Mouse (Mus musculus) hindbrain, postnatal 0 days (tissue): ENCODE measurements at regions not wholly inside any gene's neighbourhood (a gene's known extent, or its start where the extent isn't known, plus 50 kb on each side); places are given as distances from the start of the nearest gene placed in this dataset.
A peak's percentile ranks its signal among the peaks of the same experiment; 100 is the strongest.

Source experiments
- ATAC-seq: fragments of 200-750 bp; cut with Nextera tagmentation; 2 replicates; pipeline ENCODE4 v1.8.0; 2017; ENCODE audit warnings: mild to moderate bottlenecking, moderate TSS enrichment, moderate library complexity
- DNase-seq: peaks from one replicate; pipeline ENCODE4 v3.0.0-alpha.2; 2015; ENCODE audit warnings: low spot score
- H3K27ac ChIP-seq: fragments of 300-500 bp; sonication (generic); 2 replicates; pipeline ENCODE4 v1.5.1; 2014; ENCODE audit warnings: mild to moderate bottlenecking
- H3K27me3 ChIP-seq: fragments of 300-500 bp; sonication (generic); 2 replicates; pipeline ENCODE4 v1.6.1; 2014; ENCODE audit warnings: low read length, mixed read lengths; ENCODE audit not compliant: insufficient read depth
- H3K36me3 ChIP-seq: fragments of 300-500 bp; sonication (generic); 2 replicates; pipeline ENCODE4 v1.6.1; 2014; ENCODE audit warnings: low read length, mixed read lengths; ENCODE audit not compliant: insufficient read depth
- H3K4me1 ChIP-seq: fragments of 300-500 bp; sonication (generic); 2 replicates; pipeline ENCODE4 v1.6.1; 2014; ENCODE audit warnings: antibody characterized with exemption, low read length, mixed read lengths; ENCODE audit not compliant: insufficient read depth
- H3K4me2 ChIP-seq: fragments of 300-500 bp; sonication (generic); 2 replicates; pipeline ENCODE4 v1.6.1; 2014; ENCODE audit warnings: low read depth, mild to moderate bottlenecking, low read length, moderate library complexity, mixed read lengths
- H3K4me3 ChIP-seq: fragments of 300-500 bp; sonication (generic); 2 replicates; pipeline ENCODE4 v1.5.1; 2014; ENCODE audit warnings: low read length
- H3K9ac ChIP-seq: fragments of 300-500 bp; sonication (generic); replicated peaks from 2 replicates; pipeline ENCODE4 v1.6.1; 2014; ENCODE audit warnings: mild to moderate bottlenecking, low read length, moderate library complexity, mixed read lengths
- H3K9me3 ChIP-seq: fragments of 300-500 bp; sonication (generic); 2 replicates; pipeline ENCODE4 v1.6.1; 2016; ENCODE audit warnings: low read length, mixed read lengths
- CTCF ChIP-seq: IDR thresholded peaks from 2 replicates; pipeline ENCODE4 v1.5.1; 2016; ENCODE audit warnings: antibody characterized with exemption, control low read depth, low read depth
- WGBS: fragments of 180-500 bp; shearing (Covaris S2); extraction: QIAGEN DNeasy Blood & Tissue Kit; methylation state at CpG from one replicate; pipeline ENCODE4 v1.1.7; 2014; 5-methylcytosine and 5-hydroxymethylcytosine counted together

GRCm38 (mm10) chr2:93112320-93112719 is 66.4 kb upstream of the Prdm11 start:
- Histone ChIP-seq H3K36me3 (no peaks in the 10 kb centered on the region), H3K9me3 (no peaks in the 10 kb centered on the region), H3K4me2 (no peak overlapping the region), H3K9ac (no peak overlapping the region), H3K27me3 (no peaks in the 10 kb centered on the region), H3K4me3 (no peak overlapping the region), H3K27ac (no peak overlapping the region), H3K4me1 (no peaks in the 10 kb centered on the region)
- DNase-seq (no peak), ATAC-seq (no peak)
- TF ChIP-seq CTCF = no peak
- 51% methylated on average over 7 of the region's 7 CpGs for WGBS

- no peak overlapping the region for H3K9ac ChIP-seq
- DNase-seq (no peak), ATAC-seq (no peak)
- H3K27ac ChIP-seq = no peak overlapping the region
- no peaks in the 10 kb centered on the region for H3K9me3 ChIP-seq
- H3K36me3 ChIP-seq = no peaks in the 10 kb centered on the region
- H3K27me3 ChIP-seq = no peaks in the 10 kb centered on the region
- H3K4me1 ChIP-seq = no peaks in the 10 kb centered on the region
- WGBS = 81% methylated on average over 5 of the region's 5 CpGs
- H3K4me2 ChIP-seq = no peak overlapping the region
- H3K4me3 ChIP-seq = no peak overlapping the region
- TF ChIP-seq CTCF = no peak
Measured at GRCm38 (mm10) chr2:93110898-93111297, 64.9 kb upstream of the Prdm11 start.

DNA sequence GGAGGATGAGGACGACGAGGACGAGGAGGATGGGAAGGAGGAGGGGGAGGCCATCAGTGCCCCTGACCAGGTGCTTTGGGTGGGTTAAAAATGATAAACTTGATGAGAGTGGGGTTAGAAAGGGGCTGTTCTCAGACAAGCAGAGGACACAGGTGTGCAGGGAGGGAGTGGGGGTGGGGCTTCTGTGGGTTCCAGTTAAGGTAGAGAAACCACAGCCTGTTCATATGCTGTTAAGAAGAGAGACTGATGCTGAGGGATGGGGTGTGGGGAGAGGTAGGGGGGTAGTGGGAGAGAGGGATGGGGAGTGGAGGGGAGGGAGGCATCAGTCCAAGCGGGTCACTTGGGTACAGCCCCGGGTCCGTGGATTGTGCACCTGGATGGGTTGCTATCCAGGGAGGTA is 60.6 kb upstream of the Prdm11 start:
- Histone ChIP-seq H3K4me2 (no peak overlapping the region), H3K27ac (no peak overlapping the region), H3K4me1 (no peaks in the 10 kb centered on the region), H3K9me3 (no peaks in the 10 kb centered on the region), H3K9ac (no peak overlapping the region), H3K4me3 (no peak overlapping the region), H3K36me3 (no peaks in the 10 kb centered on the region), H3K27me3 (no peaks in the 10 kb centered on the region)
- no peak for ATAC-seq
- TF ChIP-seq CTCF = no peak
- 62% methylated on average over 6 of the region's 6 CpGs for WGBS
- DNase-seq = no peak

DNA sequence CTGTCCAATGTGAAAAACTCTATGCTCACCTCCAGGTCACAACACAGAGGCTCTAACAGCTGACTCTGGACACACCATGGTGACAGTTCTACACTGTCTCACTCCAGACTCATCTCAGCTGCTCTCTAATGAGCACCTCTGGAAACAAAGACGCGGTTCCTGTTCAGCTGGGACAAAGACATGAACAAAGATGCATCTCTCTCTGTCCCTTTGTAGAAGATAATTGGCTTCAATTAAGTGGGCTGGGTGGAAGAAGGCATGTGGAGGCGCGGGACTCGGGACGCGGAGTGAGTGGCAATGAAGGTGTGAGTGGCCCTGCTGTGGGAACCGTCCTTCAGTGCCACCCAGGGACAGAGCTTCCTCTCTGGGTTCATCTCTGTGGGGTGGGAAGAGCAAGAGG is 56.0 kb upstream of the Prdm11 start:
- no peaks in the 10 kb centered on the region for H3K36me3 ChIP-seq
- DNase-seq (no peak), ATAC-seq (no peak)
- no peaks in the 10 kb centered on the region; the same call in 1 of the 2 replicates for H3K4me1 ChIP-seq
- H3K4me2 ChIP-seq = no peak overlapping the region
- H3K9ac ChIP-seq = no peak overlapping the region
- no peaks in the 10 kb centered on the region for H3K9me3 ChIP-seq
- H3K4me3 ChIP-seq = no peak overlapping the region
- H3K27me3 ChIP-seq = no peaks in the 10 kb centered on the region
- WGBS = 70% methylated on average over 8 of the region's 8 CpGs
- H3K27ac ChIP-seq = no peak overlapping the region
- no peak for TF ChIP-seq CTCF

- Histone ChIP-seq H3K4me2 (no peak overlapping the region), H3K27me3 (no peaks in the 10 kb centered on the region), H3K9ac (no peak overlapping the region), H3K27ac (no peak overlapping the region), H3K4me1 (no peaks in the 10 kb centered on the region; the same call in 1 of the 2 replicates), H3K9me3 (no peaks in the 10 kb centered on the region), H3K4me3 (no peak overlapping the region), H3K36me3 (no peaks in the 10 kb centered on the region)
- ATAC-seq (no peak), DNase-seq (no peak)
- 56% methylated on average over 3 of the region's 3 CpGs for WGBS
- no peak for TF ChIP-seq CTCF
Measured at GRCm38 (mm10) chr2:93099780-93100179, 53.8 kb upstream of the Prdm11 start.

DNA sequence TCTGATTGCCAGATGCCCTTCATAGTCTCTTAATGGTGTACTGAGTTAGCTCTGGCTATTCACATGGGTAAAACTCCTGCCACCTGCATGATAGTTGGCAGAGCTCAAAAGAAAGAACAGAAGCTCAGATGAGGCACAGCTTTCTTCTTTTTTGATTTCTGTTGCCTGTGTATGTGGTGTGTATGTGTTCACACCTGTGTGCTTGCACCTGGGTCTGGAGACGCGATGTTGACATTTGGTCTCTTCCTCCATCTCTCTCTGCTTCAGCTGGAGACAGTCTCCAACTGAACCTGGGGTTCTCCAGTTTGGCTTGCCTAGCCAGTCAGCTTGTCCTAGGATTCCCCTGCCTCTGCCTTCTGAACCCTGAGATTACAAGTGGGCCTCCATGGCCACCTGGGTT is 51.0 kb upstream of the Prdm11 start:
- Histone ChIP-seq H3K9me3 (no peaks in the 10 kb centered on the region), H3K27ac (no peak overlapping the region), H3K36me3 (no peaks in the 10 kb centered on the region), H3K4me1 (peaks cover 2% of the 10 kb centered on the region; the same call in 1 of the 2 replicates), H3K4me2 (no peak overlapping the region), H3K9ac (no peak overlapping the region), H3K27me3 (no peaks in the 10 kb centered on the region), H3K4me3 (no peak overlapping the region)
- ATAC-seq (no peak), DNase-seq (no peak)
- 88% methylated on average over 2 of the region's 2 CpGs for WGBS
- TF ChIP-seq CTCF = no peak

GRCm38 (mm10) chr2:93096078-93096729 is 50.2 kb upstream of the Prdm11 start:
- H3K4me1 ChIP-seq = peaks cover 9% of the 10 kb centered on the region; the same call in 1 of the 2 replicates
- no peaks in the 10 kb centered on the region for H3K27me3 ChIP-seq
- H3K4me2 ChIP-seq = no peak overlapping the region
- no peaks in the 10 kb centered on the region for H3K9me3 ChIP-seq
- H3K27ac ChIP-seq = no peak overlapping the region
- no peak for TF ChIP-seq CTCF
- H3K4me3 ChIP-seq = no peak overlapping the region
- 48% methylated on average over 6 of the region's 6 CpGs for WGBS
- no peak overlapping the region for H3K9ac ChIP-seq
- no peaks in the 10 kb centered on the region for H3K36me3 ChIP-seq
- DNase-seq = peak; percentile 25
- no peak for ATAC-seq
